Mouse (Mus musculus) spleen, postnatal 0 days (tissue): ENCODE data around the gene Catip. TPM values are rescaled to one million over a fixed set of nuclear protein-coding genes. Genes with fewer than 3 reads are reported as not detected.
A peak's percentile ranks its signal among the peaks of the same experiment; 100 is the strongest.

Experiments used
- microRNA counts: library from miRNA; unstranded; fragments of <30 nt; microRNA quantifications from one replicate; lab custom pipeline; 2015
- polyA plus RNA-seq: library from polyadenylated mRNA; unstranded; fragments of >200 nt; fragmentation: Nextera tagmentation; extraction: Ambion mirVana; gene quantifications from 2 replicates; pipeline ENCODE4 v1.2.1, GENCODE M21; 2015

Catip gene
- 0.16 and 0.20 TPM in 2 replicates for polyA plus RNA-seq

DNA sequence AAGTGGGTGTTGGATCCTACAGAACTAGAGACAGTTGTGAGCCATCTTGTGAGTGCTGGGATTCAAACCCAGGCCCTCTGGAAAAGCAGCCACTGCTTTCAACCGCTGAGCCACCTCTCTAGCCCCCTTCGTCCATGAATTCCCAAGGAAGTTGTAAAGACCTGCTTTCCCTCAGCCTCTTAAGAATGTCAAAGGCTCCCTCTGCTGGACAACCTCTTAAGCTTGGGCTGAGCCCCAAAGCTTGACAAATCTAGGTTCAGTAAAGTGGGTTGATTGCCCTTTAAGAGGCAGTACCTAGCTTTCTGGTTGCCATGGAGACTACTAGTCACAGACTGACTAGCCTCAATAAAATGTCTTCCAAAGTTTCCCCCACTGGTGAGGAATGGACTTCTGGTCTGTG lies at the start of gene Catip:
Catip (plus strand) TSS at position 297 of the 400 bp plus-strand sequence.

DNA sequence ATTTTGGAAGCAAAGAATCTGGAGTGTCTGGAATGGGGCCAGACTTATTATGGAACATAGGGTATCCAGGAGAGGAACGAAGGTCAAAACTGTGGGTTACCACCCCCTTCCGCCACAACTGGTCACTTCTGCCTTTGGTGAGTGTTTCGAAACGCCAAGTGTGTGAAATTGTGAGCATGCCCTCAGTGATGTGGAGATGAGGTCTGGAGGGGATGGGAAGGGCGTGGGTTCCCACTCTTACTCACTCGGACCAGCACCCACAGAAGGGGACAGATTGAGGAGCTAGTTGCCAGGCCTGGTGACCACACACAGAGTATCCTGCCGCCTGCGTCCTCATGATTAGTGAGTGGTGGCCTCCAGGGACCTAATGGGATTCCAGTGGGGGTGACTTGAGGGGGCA lies 13.1 kb downstream of the Catip start, which contains the start of gene Slc11a1:
Slc11a1 (plus strand) TSS at position 216 of the 400 bp plus-strand sequence.

GRCm38 (mm10) chr1:74390924-74391748 lies 29.2 kb downstream of the Catip start, which contains the start of gene Ctdsp1:
Gene Ctdsp1, plus strand, starts transcription at chr1:74391509.

DNA sequence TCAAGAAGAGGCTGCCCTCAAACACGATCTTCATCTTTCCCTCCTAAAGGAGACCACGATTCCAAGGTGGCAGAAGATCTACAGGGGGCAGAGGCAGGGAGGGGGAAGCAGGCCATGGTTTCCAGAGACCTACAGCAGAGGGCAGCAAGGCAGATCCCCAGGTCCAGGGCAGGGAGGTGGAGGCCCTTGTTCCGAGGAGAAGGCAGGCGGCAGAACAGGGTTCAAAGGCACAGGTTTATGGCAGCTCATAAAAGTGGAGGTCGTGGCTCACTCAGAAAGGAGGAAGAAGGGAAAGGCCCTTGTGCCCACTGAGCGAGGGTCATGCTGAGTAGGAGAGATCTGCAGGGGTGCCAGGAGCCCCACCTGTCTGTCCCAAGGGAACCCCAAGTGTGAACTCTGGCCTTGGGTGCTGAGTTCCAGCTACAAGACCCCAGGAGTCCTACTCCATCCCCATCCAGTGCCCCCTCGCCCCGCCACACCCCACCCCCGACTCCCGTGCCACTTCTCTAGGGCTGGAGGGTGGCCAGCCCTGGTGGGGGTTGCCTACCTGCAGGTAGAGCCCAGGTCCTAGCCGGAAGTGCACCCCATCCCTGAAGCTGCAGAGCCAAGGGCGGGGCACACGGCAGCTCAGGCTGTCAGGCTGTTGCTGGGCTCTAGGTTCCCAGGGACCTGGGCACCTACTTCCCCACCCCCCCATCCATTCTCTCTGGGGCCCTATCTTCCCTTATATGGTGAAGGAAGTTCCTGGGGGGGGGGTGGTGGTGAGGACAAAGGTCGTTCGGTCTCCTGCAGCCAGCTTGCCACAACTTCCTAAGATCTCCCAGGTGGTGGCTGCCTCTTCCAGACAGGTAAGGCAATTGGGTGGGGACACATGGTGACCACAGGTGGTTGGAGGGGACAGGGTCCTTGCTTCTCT lies 46.9 kb downstream of the Catip start, which contains the start of gene Vil1:
Vil1 (plus strand) TSS at position 788 of the 916 bp plus-strand sequence.

MicroRNAs within 50 kb of the gene (microRNA counts, 519-probe panel; counts per million panel counts)
- microRNA mmu-miR-26b (lab: Ali Mortazavi, UCI), result 7,104 counts per million, percentile 68 among the panel's probes with 10 or more counts

Other genes starting within 250 kb of the Catip start
- gene Tns1, start 237.7 kb upstream of the Catip start, polyA plus RNA-seq, result 31.9 and 33.4 TPM in 2 replicates
- 0.13 and 0.34 TPM in 2 replicates for gene Rufy4, start 236.6 kb upstream of the Catip start, polyA plus RNA-seq
- gene Cxcr2, start 208.1 kb upstream of the Catip start, polyA plus RNA-seq, result 19.3 and 24.9 TPM in 2 replicates
- not detected in 2 replicates for gene Cxcr1, start 167.5 kb upstream of the Catip start, polyA plus RNA-seq
- 317 and 369 TPM in 2 replicates for gene Arpc2, start 126.0 kb upstream of the Catip start, polyA plus RNA-seq
- gene Gpbar1, start 83.6 kb upstream of the Catip start, polyA plus RNA-seq, result 0.16 and 0.34 TPM in 2 replicates
- gene Aamp, start 77.4 kb upstream of the Catip start, polyA plus RNA-seq, result 94.4 and 109 TPM in 2 replicates
- gene Pnkd, start 77.2 kb upstream of the Catip start, polyA plus RNA-seq, result 40.9 and 42.6 TPM in 2 replicates
- gene Tmbim1, start 56.5 kb upstream of the Catip start, polyA plus RNA-seq, result 20.2 and 21.1 TPM in 2 replicates
- 17.5 and 24.0 TPM in 2 replicates for gene Slc11a1, start 13.1 kb downstream of the Catip start, polyA plus RNA-seq
- 41.8 and 50.5 TPM in 2 replicates for gene Ctdsp1, start 29.4 kb downstream of the Catip start, polyA plus RNA-seq
- gene Vil1, start 47.3 kb downstream of the Catip start, polyA plus RNA-seq, result 0.11 and 0.14 TPM in 2 replicates
- 40.3 and 42.2 TPM in 2 replicates for gene Cnot9, start 143.9 kb downstream of the Catip start, polyA plus RNA-seq
- gene Plcd4, start 180.8 kb downstream of the Catip start, polyA plus RNA-seq, result 0.20 and 0.82 TPM in 2 replicates
- 13.0 and 13.2 TPM in 2 replicates for gene Usp37, start 182.2 kb downstream of the Catip start, polyA plus RNA-seq
- gene Zfp142, start 226.1 kb downstream of the Catip start, polyA plus RNA-seq, result 3.0 and 3.1 TPM in 2 replicates
- 7.3 and 8.8 TPM in 2 replicates for gene Bcs1l, start 226.2 kb downstream of the Catip start, polyA plus RNA-seq
- 13.2 and 18.0 TPM in 2 replicates for gene Rnf25, start 239.3 kb downstream of the Catip start, polyA plus RNA-seq
- 0.40 and 0.73 TPM in 2 replicates for gene Stk36, start 239.3 kb downstream of the Catip start, polyA plus RNA-seq